Mouse (Mus musculus): ENCODE results near the gene Atf7.

DNA sequence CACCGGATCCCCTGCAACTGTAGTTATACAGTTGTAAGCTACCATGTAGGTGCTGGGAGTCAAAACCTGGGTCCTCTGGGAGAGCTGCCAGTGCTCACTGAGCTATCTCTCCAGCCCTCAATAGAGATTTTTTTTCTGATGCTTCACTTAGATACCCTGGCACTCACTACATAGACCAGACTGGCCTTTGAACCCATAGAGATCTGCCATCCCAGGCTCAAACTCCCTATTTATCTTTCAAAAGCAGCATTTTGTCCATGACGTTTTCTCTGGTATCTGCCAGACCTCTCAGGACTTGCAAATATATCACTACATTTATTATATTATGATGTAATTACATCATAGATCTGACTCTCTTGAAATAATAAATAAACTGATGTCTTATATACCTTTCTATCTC, 46.9 kb downstream of the Atf7 start:
- TF ChIP-seq MAFK (IDR thresholded peaks at IDR 0.05; ENCODE audit: insufficient replicate concordance, low read length) (no peak), POLR2A (IDR thresholded peaks at IDR 0.05; ENCODE audit: low read depth, low read length) (no peak), ELF1 (IDR thresholded peaks at IDR 0.05; ENCODE audit: low read depth, low read length) (no peak), CTCF (conservative IDR thresholded peaks at IDR 0.05 in 1 of 2, IDR thresholded peaks at IDR 0.05 in 1 of 2; ENCODE audit: low read depth in 2 of 2, low read length in 2 of 2) (no peak), EP300 (IDR thresholded peaks at IDR 0.05; ENCODE audit: low read length) (no peak), RCOR1 (conservative IDR thresholded peaks at IDR 0.05; ENCODE audit: low read depth, low read length) (no peak), ETS1 (conservative IDR thresholded peaks at IDR 0.05; ENCODE audit: low read depth, low read length) (no peak), NELFE (IDR thresholded peaks at IDR 0.05; ENCODE audit: low read depth, low read length) (no peak), USF1 (IDR thresholded peaks at IDR 0.05; ENCODE audit: low read depth, low read length) (no peak), MAZ (IDR thresholded peaks at IDR 0.05; ENCODE audit: low read depth, low read length) (no peak), MXI1 (IDR thresholded peaks at IDR 0.05; ENCODE audit: low read depth, low read length) (no peak), JUND (conservative IDR thresholded peaks at IDR 0.05; ENCODE audit: low read depth, low read length) (no peak), ZC3H11A (IDR thresholded peaks at IDR 0.05; ENCODE audit: low read depth, low read length) (no peak)

All from CH12.LX (cell line).